Mouse (Mus musculus) liver, embryonic 14.5 days (tissue): ENCODE data around the gene Ghr.

Source experiments
- CTCF ChIP-seq: IDR thresholded peaks from 2 replicates; pipeline ENCODE4 v1.5.1; 2016; ENCODE audit warnings: antibody characterized with exemption, low read depth, control low read depth
- EP300 ChIP-seq: IDR thresholded peaks from 2 replicates; pipeline ENCODE4 v1.6.1; 2016; ENCODE audit warnings: antibody characterized with exemption, low read depth

- no peak for TF ChIP-seq CTCF
- no peak for TF ChIP-seq EP300
These were observed 14.0 kb downstream of the Ghr start for GRCm38 (mm10) chr15:3569178-3569903.
